Mouse (Mus musculus) heart, postnatal 25 days (tissue): Measurements from ENCODE around the gene Lgals9. TPM values are rescaled to one million over a fixed set of nuclear protein-coding genes. Genes with fewer than 3 reads are reported as not detected.

Experiments used
- DNase-seq: peaks from one replicate; pipeline ENCODE4 v3.0.0; 2022; ENCODE audit warnings: low spot score
- intact Hi-C: fragments of 180-260 bp; cut with DNase I; formaldehyde crosslinking; loops from one replicate; pipeline ENCODE4 v1.15.1; 2025
- total RNA-seq, 2 experiments: library from RNA; stranded (reverse); gene quantifications; 2 replicates each; pipeline ENCODE4 v1.2.3; 2021

Lgals9 gene
- 10 to 100 TPM; 24.0 to 25.3 TPM for total RNA-seq

DNA sequence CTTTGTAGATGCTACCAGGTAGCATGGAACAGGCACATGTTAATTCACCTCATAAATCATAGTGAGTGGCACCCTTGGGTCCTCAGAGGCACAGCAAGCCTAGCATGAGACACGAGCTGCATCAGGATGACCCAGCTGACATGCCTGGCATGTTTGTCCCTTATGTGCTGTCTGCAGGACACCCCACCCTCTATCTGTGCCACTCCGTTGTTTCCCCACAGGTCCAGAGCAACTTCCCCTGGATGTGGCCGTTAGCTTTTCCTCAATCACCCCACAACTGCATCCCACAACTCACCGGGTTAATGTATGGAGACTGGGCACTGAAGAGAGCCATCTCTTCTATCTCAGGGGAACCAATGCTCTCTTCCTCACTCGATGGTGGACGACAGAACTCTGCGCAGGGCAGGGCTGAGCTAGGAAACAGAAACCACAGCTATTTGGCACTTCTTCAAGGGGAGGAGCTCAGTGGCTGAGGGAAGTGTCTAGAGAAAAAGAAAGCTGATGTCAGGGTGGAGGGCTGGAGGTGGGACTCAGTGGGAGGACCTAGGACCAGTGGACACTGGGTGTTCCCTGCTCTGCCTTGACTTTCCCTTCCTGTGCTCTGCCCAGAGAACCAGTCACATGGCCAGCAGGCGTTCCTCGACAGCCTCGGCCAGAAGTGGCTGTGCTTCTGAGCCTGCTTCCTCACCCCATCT lies at the start of gene Lgals9:
Gene Lgals9 (minus strand): TSS at position 464 of the 695 bp plus-strand sequence.
- intact Hi-C loops, result no loop called here
- DNase-seq, result peak; percentile 76

DNA sequence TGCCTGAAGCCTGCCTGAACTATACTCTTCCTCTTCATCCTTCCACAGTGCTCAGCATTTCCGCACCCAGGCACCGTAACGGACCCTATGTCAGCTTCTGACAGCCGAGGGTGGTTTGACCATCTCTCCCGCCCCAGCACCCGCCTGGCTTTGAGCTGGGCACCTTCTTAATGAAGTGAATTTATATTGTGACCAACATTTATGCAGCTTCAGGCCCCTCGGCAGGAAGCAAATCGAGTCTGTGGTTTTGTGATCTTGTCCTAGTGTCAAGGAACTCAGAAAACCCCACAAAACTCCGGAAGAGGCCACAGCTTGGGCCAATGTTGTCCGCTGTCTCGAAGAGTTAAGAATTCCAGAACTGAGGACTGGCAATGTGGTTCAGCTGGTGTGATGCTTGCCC lies 48.9 kb upstream of the Lgals9 start:
- DNase-seq, result no peak
- intact Hi-C loops, result loop anchor here (5.0 kb wide), 2 partner anchors 49 to 364 kb away; no protein-coding TSS in a partner anchor

- no peak for DNase-seq
- intact Hi-C loops, result loop anchor here (5.0 kb wide), 2 partner anchors 49 to 364 kb away; no protein-coding TSS in a partner anchor
These were observed 48.3 kb upstream of the Lgals9 start for GRCm38 (mm10) chr11:79033021-79033420.

DNA sequence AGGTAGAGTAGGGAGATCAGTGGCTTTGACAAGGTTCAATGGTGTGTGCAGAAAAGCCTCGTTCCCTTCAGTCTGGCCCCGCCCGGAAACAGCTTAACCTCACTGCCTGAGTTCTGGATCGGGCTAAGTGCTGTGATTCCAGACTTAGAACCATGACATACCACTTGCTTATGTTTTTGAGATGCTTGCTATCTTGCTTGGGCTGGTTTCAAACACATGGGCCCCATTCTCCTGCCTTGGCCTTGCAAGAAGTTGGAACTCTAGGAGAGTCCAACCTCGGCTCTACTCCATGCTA lies 46.7 kb upstream of the Lgals9 start:
- no peak for DNase-seq
- intact Hi-C loops, result loop anchor here (2.0 to 5.0 kb wide), 4 partner anchors 51 to 366 kb away; no protein-coding TSS in a partner anchor

- intact Hi-C loops, result loop anchor here (1.0 to 5.0 kb wide), 6 partner anchors 51 to 366 kb away; no protein-coding TSS in a partner anchor
- DNase-seq, result peak; percentile 64
These were observed 46.1 kb upstream of the Lgals9 start for GRCm38 (mm10) chr11:79030570-79031451.

GRCm38 (mm10) chr11:79023751-79024150 lies 39.0 kb upstream of the Lgals9 start:
- DNase-seq, result no peak
- intact Hi-C loops, result no loop called here

DNA sequence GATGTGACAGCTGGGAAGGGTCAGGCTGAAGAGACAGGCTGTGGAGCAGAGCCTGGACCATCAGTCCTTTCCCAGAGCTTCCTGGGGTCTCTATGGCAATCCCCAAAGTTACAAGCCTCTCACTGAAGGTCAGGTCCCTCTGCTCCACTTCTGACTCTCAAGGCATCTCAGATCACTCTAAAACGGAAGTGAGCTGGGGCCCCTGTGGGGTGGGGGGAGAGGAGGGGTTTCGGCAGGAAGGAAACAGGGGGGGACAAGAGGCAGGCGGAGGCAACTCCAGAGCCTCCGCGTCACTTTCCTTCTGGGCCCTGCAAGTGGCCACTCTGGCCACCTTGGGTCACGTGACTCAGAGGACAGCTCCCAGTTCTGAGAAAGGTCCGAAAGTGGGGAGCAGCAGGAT lies 38.6 kb upstream of the Lgals9 start:
- intact Hi-C loops, result no loop called here
- DNase-seq, result no peak

- intact Hi-C loops, result no loop called here
- no peak for DNase-seq
These were observed 38.1 kb upstream of the Lgals9 start for GRCm38 (mm10) chr11:79022836-79023235.

- DNase-seq, result no peak
- intact Hi-C loops, result no loop called here
These were observed 35.8 kb upstream of the Lgals9 start for GRCm38 (mm10) chr11:79020535-79021045.

DNA sequence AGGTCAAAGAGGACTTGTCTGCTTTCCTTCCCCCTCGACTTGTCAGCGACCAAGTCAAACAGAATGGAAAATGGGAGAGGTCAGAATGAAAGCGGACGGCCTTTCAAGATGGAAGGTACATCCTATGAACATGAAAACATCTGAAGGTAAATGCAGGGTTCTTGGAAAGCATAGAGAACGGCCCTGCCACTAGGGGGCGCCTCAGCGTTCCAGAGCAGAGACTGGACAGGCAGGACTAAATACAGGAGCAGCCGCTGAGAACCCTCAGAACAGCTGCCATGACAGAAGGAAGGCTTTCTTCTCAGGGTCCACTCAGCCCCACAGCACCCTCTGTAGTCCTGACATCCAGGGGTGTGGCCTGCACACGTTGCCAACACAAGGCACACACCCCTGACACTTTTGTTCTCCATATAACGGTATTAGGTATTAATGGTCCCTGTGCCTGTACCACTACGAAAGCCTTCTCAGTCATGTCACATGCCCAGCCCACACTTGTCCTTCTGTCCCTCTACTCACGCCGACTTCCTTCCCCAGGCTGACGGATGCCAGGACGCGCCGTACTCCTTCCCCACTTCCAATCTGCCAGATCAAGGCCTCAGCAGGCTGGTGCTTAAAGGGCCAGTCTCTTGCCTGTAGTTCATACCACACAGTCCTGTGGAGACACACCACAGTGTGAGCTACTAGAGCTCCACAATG lies 35.2 kb upstream of the Lgals9 start:
- DNase-seq, result no peak
- intact Hi-C loops, result loop anchor here (5.0 kb wide), 1 partner anchor 53 kb away; no protein-coding TSS in a partner anchor

DNA sequence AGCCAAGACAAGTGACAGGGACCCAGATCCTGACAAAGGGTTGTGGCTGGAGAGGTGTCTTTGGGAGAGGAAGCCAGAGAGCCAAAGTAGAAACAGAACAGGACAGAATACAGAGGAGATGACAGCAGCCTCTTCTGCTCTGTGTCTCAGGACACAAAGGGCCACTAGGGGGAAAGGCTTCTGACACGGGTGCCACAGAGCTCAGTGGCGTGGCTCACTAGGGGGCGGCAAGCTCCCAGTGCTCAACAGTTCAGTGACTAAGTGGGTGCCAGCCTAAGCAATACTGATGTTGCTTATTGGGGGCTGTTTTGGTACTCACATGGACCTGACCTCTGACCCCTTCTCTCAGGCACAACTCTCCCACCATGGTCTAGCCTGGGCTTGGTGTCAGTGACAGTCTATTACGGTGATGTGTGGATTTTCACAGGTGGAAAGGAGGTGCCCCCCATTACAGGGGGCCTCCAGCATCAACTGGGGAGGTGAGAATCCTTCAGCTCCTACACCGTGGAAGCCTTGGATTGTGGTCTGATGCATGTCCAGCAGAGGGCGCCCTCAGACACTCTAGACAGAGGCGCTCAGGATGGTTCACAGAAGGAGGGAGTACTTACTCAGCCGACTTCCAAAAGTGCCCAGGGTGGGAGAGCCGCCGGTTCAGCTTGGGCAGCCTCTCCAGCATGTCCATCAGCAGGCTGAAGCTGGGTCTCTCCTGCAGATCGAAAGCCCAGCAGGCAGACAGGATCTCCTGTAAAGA lies 34.4 kb upstream of the Lgals9 start:
- no peak for DNase-seq
- intact Hi-C loops, result loop anchor here (5.0 kb wide), 1 partner anchor 52 kb away; no protein-coding TSS in a partner anchor

DNA sequence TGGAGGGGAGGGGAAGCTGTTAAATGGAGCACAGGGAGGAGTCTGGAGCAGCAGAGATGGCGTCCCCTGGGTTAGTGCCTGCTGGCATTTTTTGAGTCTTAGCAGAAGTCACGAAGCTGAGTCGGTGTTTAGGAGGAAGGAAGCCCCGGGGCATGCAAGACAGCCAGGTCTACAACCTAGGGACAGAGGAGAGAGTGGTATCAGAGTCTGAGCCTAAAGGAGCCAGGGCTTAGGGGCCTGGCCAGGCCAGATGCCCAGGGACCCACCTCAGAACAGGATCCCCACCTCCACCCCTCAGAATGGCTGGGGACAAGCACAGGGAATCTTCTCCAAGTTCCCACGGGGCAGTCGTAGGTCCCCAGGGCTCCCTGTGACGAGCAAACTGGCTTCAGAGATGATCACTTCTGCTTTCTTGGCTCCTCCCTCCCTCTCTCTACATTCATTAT lies 32.4 kb upstream of the Lgals9 start:
- intact Hi-C loops, result loop anchor here (2.0 to 5.0 kb wide), 2 partner anchors 34 to 50 kb away; no protein-coding TSS in a partner anchor
- no peak for DNase-seq

DNA sequence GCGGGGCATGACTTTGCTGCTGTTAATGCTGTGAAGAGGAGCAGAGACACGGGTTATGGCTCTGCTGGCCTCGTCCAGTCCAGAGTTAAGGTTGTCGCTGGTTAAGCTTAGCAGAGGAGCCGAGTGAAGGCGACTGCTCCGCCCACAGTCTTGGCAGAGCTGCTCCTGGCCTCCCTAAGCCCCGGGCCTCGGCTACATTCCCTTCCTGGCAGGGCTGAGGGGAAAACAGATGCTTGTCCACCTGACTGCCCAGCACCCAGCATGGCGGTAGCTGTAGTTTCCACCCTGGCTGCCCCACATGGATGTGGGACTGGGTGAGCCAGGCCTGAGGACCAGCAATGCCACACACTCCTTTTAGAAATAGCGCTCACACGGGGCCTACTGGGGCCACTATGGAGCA lies 31.5 kb upstream of the Lgals9 start:
- DNase-seq, result no peak
- intact Hi-C loops, result loop anchor here (2.0 to 5.0 kb wide), 2 partner anchors 33 to 49 kb away; no protein-coding TSS in a partner anchor

DNA sequence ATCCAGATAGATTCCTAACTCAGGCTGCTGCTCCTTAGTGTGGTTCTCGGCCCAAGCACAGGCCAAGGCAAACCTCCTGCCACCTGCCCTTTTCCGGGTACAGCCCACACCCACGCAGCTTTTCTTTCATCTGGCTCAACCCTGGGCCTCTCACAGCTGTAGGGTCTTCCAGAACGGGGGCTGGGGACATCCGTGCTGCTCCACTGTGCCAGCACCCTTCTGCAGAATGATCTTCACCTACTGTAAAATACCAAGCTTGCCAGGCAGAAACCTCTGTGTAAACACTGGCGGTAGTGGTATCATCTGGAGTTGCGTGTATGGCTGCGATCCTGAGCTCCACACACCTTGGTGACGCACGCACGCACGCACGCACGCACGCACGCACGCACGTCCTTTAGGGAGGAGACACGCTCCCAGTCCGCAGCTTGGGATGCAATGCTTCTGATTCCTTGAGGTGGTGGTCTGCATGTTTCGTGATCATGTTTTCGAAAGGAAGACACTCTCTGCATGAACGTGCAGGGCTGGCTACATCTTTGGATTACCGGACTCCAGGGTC lies 31.0 kb upstream of the Lgals9 start:
- intact Hi-C loops, result loop anchor here (2.0 to 5.0 kb wide), 2 partner anchors 33 to 48 kb away; no protein-coding TSS in a partner anchor
- no peak for DNase-seq

GRCm38 (mm10) chr11:79014602-79015325 lies 30.0 kb upstream of the Lgals9 start:
- intact Hi-C loops, result loop anchor here (5.0 kb wide), 1 partner anchor 47 kb away; no protein-coding TSS in a partner anchor
- no peak for DNase-seq

GRCm38 (mm10) chr11:79013806-79014205 lies 29.1 kb upstream of the Lgals9 start:
- DNase-seq, result no peak
- intact Hi-C loops, result no loop called here

GRCm38 (mm10) chr11:79013056-79013455 lies 28.3 kb upstream of the Lgals9 start:
- intact Hi-C loops, result no loop called here
- DNase-seq, result no peak

DNA sequence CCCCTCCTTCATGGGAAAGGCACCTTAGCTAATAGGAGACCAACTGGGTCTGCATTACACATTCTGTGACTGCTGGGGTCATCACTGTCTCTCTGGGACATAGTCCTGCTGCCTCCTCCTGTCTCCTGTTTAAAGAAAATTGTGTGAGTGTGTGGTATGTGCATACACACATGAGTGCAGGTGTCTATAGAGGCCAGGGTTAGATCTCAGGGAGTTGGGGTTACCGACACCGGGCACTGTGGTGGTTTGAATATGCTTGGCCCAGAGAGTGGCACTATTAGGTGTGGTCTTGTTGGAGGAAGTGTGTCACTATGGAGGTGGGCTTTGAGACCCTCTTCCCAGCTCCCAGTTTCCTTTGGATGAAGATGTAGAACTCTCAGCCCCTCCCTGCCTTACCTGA lies 27.8 kb upstream of the Lgals9 start:
- no peak for DNase-seq
- intact Hi-C loops, result no loop called here
